Mouse (Mus musculus) olfactory bulb, adult 2 months (tissue): ENCODE results near the gene Zbed5.

Experiments used
- CTCF ChIP-seq: fragments of 200-500 bp; IDR thresholded peaks from 2 replicates; pipeline ENCODE4 v1.5.1; 2012; ENCODE audit warnings: low read depth, mild to moderate bottlenecking, low read length, moderate library complexity; ENCODE audit not compliant: insufficient read depth
- POLR2A ChIP-seq: fragments of 200-500 bp; IDR thresholded peaks from 2 replicates; pipeline ENCODE4 v1.6.1; 2012; ENCODE audit warnings: mild to moderate bottlenecking, low read depth, low read length, moderate library complexity; ENCODE audit not compliant: insufficient read depth

DNA sequence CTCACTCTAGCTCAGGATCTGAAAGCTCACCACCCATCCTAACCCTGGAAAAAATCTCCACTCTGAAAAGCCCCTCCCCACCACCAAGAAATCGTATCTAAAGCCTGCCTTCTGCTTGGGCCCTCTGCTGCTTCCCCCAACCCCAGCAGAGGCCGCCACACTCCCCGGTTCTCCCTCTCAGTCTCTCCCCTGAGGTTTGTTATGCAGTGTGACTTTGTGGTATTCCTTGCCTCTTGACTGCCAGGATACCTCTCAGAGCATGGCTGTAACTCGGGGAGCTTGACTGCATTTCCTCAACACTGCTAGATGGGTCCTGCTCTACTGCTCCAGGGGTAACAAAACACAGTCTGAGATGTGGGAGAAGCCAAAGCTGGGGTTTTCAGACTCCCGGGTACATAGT lies 40.4 kb upstream of the Zbed5 start:
- TF ChIP-seq CTCF (no peak), POLR2A (no peak)
